Comparison of ENCODE assay signal across 33 mouse cellular contexts in the genomic region with DNA sequence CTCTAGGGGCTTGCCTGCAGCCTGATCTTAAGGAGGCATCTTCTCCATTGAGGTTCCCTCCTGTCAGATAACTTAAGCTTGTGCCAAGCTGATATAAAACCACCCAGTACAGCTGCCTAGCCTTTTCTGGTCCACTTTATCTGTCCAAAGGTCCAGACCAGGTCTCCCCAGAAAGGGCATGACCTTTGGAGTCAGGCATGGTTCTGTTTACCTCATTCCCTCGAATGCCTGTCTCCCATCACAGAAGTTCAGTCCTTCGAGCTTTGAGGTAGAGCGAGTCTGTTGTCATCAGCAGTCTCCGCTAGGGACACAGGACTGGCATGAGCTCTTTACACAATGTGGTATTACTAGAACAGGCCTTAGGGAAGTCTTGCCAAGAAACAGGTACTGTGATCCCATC. TPM values are rescaled to one million over a fixed set of nuclear protein-coding genes. Genes with fewer than 3 reads are reported as not detected.
"Had no signal": no experiment of that assay in that cellular context is flagged by ENCODE, and none has a peak within 500 bp of the region (broad histone marks: within the 10 kb centered on the region; RNA-seq: fewer than 3 reads in every experiment).

No protein-coding gene starts in this region.

- H3K4me1 ChIP-seq: limb, embryonic 15.5 days; liver, embryonic 15.5 days; lung, embryonic 15.5 days; megakaryocyte, embryonic 14.5 days; midbrain, embryonic 15.5 days had no signal

- H3K9me3 ChIP-seq: limb, embryonic 10.5 days; limb, embryonic 12.5 days; limb, embryonic 13.5 days; limb, embryonic 15.5 days; liver, embryonic 13.5 days; liver, embryonic 15.5 days; lung, embryonic 15.5 days; megakaryocyte, embryonic 14.5 days; midbrain, embryonic 10.5 days; midbrain, embryonic 12.5 days; midbrain, embryonic 13.5 days; midbrain, embryonic 15.5 days; neural tube, embryonic 12.5 days; neural tube, embryonic 13.5 days had no signal

- H3K4me2 ChIP-seq: limb, embryonic 12.5 days; limb, embryonic 13.5 days; limb, embryonic 15.5 days; liver, embryonic 11.5 days; liver, embryonic 13.5 days; liver, embryonic 15.5 days; lung, embryonic 14.5 days; lung, embryonic 15.5 days; midbrain, embryonic 11.5 days; midbrain, embryonic 12.5 days; midbrain, embryonic 13.5 days; midbrain, embryonic 15.5 days; neural tube, embryonic 12.5 days; neural tube, embryonic 13.5 days had no signal

- H3K9ac ChIP-seq: limb, embryonic 12.5 days; limb, embryonic 13.5 days; limb, embryonic 15.5 days; liver, embryonic 13.5 days; liver, embryonic 14.5 days; liver, embryonic 15.5 days; lung, embryonic 14.5 days; lung, embryonic 15.5 days; midbrain, embryonic 12.5 days; midbrain, embryonic 13.5 days; midbrain, embryonic 15.5 days; neural tube, embryonic 12.5 days; neural tube, embryonic 13.5 days had no signal

- ATAC-seq: lung, postnatal 0 days; midbrain, embryonic 13.5 days; midbrain, embryonic 15.5 days; midbrain, embryonic 16.5 days had no signal

- H3K27me3 ChIP-seq: limb, embryonic 13.5 days; limb, embryonic 15.5 days; liver, embryonic 13.5 days; liver, embryonic 15.5 days; lung, embryonic 15.5 days; midbrain, embryonic 12.5 days; midbrain, embryonic 13.5 days; midbrain, embryonic 15.5 days; neural tube, embryonic 12.5 days; neural tube, embryonic 13.5 days had no signal

- H3K27ac ChIP-seq: limb, embryonic 10.5 days; limb, embryonic 12.5 days; limb, embryonic 13.5 days; limb, embryonic 15.5 days; liver, embryonic 13.5 days; liver, embryonic 14.5 days; liver, embryonic 15.5 days; lung, embryonic 15.5 days; macrophage; midbrain, embryonic 10.5 days; midbrain, embryonic 12.5 days; midbrain, embryonic 13.5 days; midbrain, embryonic 15.5 days; neural tube, embryonic 12.5 days; neural tube, embryonic 13.5 days had no signal

- DNase-seq: left cerebral cortex, postnatal 4 days; liver, embryonic 13.5 days; lung, adult 18-20 months; lung, adult 2 months; lung, embryonic 14.5 days; lung, postnatal 10 days; lung, postnatal 14 days; lung, postnatal 36 days; midbrain, embryonic 14.5 days had no signal

- H3K4me3 ChIP-seq: left cerebral cortex, adult 2 months; limb, embryonic 10.5 days; limb, embryonic 12.5 days; limb, embryonic 13.5 days; limb, embryonic 15.5 days; liver, embryonic 13.5 days; liver, embryonic 15.5 days; lung, embryonic 15.5 days; megakaryocyte, embryonic 14.5 days; midbrain, embryonic 10.5 days; midbrain, embryonic 12.5 days; midbrain, embryonic 13.5 days; midbrain, embryonic 15.5 days; myocyte; neural tube, embryonic 12.5 days; neural tube, embryonic 13.5 days had no signal

RNA-seq across cellular contexts. Expression of a gene that starts 41.2 kb away (rescaled TPM):
- total RNA-seq: megakaryocyte progenitor cell, adult 5-6 weeks; megakaryocyte, adult 5-6 weeks; megakaryocyte-erythroid progenitor cell, adult 5-6 weeks had no signal
- polyA plus RNA-seq: liver, embryonic 14.5 days; liver, embryonic 15.5 days had no signal
